Mouse (Mus musculus): ENCODE measurements around the gene Lgals4.
A peak's percentile ranks its signal among the peaks of the same experiment; 100 is the strongest.
"Not testable (repeated sequence)": the region's sequence is repeated elsewhere in the genome, so short reads cannot be mapped to it uniquely, and the experiment has no call there.

Lgals4 gene

DNA sequence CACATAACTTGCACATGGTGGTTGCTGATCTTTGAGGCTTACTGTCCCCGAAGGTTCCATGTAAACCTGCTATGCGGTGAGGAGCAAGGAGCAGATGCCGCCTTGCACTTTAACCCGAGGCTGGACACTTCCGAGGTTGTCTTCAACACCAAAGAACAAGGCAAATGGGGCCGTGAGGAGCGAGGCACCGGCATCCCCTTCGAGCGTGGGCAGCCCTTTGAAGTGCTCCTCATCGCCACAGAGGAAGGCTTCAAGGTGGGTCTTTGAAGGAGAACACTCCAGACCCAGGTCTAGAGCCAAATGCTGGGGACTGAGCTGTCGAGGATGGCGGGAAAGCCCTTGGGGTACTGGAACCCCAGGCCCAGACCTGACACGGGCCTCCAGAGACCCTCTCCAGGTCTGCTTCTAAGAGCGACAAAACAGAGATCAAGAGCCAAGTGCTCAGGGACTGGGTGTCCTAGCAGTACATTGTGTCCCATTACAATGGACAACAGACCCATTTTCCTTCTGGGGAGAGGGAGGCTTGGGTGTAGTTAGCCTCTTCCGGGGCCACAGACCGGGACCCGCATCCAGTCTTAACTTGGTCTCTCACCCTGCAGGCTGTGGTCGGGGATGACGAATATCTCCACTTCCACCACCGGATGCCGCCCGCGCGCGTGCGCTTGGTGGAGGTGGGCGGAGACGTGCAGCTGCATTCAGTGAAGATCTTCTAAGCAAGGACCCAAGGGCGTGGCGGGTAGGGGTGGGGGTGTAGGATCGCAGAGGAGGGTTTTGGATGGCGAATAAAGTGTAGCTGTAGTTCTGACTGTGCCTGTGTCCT is 32.0 kb downstream of the Lgals4 start:
- DNase-seq (ENCODE audit: low spot score in 2 of 2): peak; percentile 68 to 90

- DNase-seq (ENCODE audit: low spot score in 2 of 2): no peak
Measured at GRCm38 (mm10) chr7:28866769-28867507, 33.3 kb downstream of the Lgals4 start.

GRCm38 (mm10) chr7:28867508-28868340 is 34.1 kb downstream of the Lgals4 start:
- DNase-seq (ENCODE audit: low spot score in 2 of 2): peak; percentile 70 to 84

- DNase-seq (ENCODE audit: low spot score in 2 of 2): peak in 1 of 2 experiments; percentile 26
Measured at GRCm38 (mm10) chr7:28870901-28871664, 37.4 kb downstream of the Lgals4 start.

GRCm38 (mm10) chr7:28874565-28874964 is 40.9 kb downstream of the Lgals4 start:
- DNase-seq (ENCODE audit: low spot score in 2 of 2): no peak

DNA sequence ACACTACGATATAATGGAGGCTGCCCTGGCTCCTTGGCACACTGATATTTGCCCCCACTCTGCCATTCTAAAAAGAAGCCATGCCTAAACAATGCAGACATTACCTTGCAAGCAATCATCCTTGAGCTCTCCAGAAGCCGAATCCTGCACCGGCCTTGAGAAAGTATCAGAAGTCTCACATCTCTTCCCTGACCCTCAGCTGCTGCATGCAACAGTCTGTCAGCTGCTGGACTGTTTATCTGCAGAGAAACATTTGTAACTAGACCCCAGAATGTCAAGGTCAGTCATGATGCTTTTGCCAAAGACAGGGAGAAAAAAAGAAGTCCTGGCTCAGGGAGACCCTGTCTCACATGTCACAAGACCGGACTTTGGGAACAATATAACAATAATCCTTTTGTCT is 42.4 kb downstream of the Lgals4 start:
- DNase-seq (ENCODE audit: low spot score in 2 of 2): no peak

GRCm38 (mm10) chr7:28877155-28877554 is 43.5 kb downstream of the Lgals4 start:
- DNase-seq (ENCODE audit: low spot score in 2 of 2): no peak

- no peak for DNase-seq (ENCODE audit: low spot score in 2 of 2)
Measured at GRCm38 (mm10) chr7:28877856-28878255, 44.2 kb downstream of the Lgals4 start.

DNA sequence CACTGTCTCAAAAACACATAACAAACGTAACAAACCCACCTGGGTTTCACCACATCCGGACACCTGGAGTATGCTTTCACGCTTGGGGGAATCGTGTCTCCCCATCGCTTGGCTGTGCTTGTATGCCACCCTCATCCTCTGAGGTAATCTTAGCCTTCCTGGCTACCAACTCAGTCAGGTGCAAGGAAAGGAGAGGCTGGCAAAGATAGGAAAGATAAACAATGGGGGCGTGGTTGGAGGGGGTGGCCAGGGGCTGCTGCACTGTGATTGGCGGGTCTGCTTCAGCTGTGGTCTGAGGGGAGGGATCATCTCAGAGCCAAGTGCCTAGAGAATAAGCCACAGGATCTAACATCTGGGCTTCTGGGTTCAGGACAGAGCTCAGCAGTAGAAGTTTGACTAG is 46.0 kb downstream of the Lgals4 start:
- no peak for DNase-seq (ENCODE audit: low spot score in 2 of 2)

DNA sequence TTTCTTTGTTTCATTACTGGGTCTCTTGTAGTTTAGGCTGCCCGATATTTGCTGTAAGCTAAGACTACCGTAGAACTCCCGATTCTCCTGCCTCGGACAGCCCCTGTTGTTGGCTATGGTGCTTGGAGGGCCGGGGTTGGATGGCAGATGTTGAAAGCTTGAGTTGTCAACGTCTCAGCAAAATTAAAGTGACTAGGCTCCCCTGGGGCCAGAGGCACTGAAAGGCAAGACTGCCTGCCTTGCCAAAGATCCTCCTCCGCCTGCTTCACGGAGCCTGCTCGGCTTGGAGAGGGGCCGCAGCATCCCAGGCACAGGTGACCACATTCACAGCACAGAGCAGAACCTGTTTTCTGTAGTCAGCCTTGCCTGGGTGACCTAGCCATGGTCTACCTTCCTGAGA is 46.9 kb downstream of the Lgals4 start:
- no peak for DNase-seq (ENCODE audit: low spot score in 2 of 2)

DNA sequence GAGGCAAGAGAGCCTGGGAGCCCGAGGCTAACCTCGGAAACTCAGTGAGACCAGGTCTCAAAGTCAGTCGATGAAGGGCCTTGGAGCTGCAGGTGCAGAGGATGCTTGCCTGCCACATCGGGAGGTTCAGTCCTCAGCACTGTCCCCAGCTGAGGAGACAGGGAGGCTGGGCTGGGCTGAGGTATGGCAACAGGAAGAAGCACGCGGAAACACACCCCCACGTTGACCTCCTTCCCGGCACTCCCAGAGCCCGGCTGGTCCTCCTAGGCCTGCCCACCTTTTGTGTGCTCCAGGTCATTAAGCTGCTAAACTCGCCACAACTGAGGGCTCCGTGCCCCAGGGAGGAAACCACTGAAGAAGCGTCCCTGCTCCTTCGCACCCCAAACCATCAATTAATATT is 47.5 kb downstream of the Lgals4 start, which contains the start of gene Capn12:
Gene Capn12 (plus strand): TSS at position 224 of the 400 bp plus-strand sequence.
- DNase-seq (ENCODE audit: low spot score in 2 of 2): no peak

DNA sequence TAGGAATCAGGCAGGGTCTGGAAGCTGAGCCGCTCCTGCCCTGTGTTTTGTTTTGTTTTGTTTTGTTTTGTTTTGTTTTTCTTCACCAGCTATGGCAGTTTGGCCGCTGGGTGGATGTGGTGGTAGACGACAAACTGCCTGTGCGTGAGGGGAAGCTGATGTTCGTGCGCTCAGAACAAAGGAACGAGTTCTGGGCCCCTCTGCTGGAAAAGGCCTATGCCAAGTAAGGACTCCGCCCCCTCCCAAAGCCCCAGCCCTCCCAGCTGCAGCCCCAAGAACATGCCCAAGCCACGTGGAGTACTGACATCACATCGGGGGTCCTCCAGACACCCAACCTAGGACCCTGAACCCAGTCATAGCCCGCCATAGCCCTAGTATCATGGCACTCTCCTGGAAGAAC is 49.4 kb downstream of the Lgals4 start:
- no peak for DNase-seq (ENCODE audit: low spot score in 2 of 2)

DNA sequence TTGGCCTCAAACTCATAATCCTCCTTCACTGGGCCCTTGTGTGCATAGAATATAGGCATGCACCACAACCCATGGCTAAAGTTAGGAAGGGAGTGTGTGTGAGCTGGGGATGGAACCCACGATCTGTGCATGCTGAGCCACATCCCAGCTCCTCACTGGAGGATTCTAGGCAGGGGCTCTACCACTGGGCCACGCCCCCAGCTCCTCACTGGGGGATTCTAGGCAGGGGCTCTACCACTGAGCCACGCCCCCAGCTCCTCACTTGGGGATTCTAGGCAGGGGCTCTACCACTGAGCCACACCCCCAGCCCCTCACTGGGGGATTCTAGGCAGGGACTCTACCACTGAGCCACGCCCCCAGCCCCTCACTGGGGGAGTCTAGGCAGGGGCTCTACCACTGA is 50.0 kb downstream of the Lgals4 start:
- not testable (repeated sequence) for DNase-seq (ENCODE audit: low spot score in 2 of 2)

- DNase-seq (ENCODE audit: low spot score in 2 of 2): no peak
Measured at GRCm38 (mm10) chr7:28886486-28886885, 52.8 kb downstream of the Lgals4 start.

DNA sequence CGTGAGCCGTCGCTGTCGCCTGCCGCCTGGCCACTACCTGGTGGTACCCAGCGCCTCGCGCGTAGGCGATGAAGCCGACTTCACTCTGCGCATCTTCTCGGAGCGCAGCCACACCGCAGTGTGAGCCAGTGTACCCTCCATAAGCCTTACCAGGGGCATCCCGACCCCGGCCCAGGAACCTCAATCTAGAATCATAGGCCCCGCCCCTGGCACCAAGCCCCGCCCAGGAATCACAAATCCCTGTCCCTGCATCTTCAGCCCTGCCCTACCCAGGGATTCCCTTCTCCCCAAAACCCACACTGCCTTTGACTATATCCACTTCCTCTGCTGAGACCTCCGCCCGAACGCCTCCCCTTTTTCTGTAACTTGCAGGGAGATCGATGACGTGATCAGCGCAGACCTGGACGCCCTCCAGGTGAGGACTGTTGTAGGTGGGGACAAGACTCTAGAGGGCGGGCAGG is 55.1 kb downstream of the Lgals4 start:
- no peak for DNase-seq (ENCODE audit: low spot score in 2 of 2)
